Mouse (Mus musculus) neural tube, embryonic 12.5 days (tissue): Measurements from ENCODE around the gene Ppat. TPM values are rescaled to one million over a fixed set of nuclear protein-coding genes. Genes with fewer than 3 reads are reported as not detected.
A peak's percentile ranks its signal among the peaks of the same experiment; 100 is the strongest.

Experiments used
- ATAC-seq: fragments of 200-750 bp; cut with Nextera tagmentation; 2 replicates; pipeline ENCODE4 v1.8.0; 2017; ENCODE audit warnings: low read depth, mild to moderate bottlenecking, moderate TSS enrichment, moderate library complexity; ENCODE audit not compliant: low FRiP score
- H3K27ac ChIP-seq: fragments of 300-500 bp; sonication (generic); 2 replicates; pipeline ENCODE4 v1.5.1; 2016
- H3K27me3 ChIP-seq: fragments of 300-500 bp; sonication (generic); replicated peaks from 2 replicates; pipeline ENCODE4 v1.6.1; 2016; ENCODE audit warnings: mild to moderate bottlenecking
- H3K36me3 ChIP-seq: fragments of 300-500 bp; sonication (generic); 2 replicates; pipeline ENCODE4 v1.6.1; 2016; ENCODE audit warnings: mild to moderate bottlenecking
- H3K4me1 ChIP-seq: fragments of 300-500 bp; sonication (generic); 2 replicates; pipeline ENCODE4 v1.6.1; 2016
- H3K4me2 ChIP-seq: fragments of 300-500 bp; sonication (generic); replicated peaks from 2 replicates; pipeline ENCODE4 v1.6.1; 2016; ENCODE audit warnings: mild to moderate bottlenecking
- H3K4me3 ChIP-seq: fragments of 300-500 bp; sonication (generic); 2 replicates; pipeline ENCODE4 v1.5.1; 2016
- H3K9ac ChIP-seq: fragments of 300-500 bp; sonication (generic); 2 replicates; pipeline ENCODE4 v1.6.1; 2016; ENCODE audit warnings: mild to moderate bottlenecking
- H3K9me3 ChIP-seq: fragments of 300-500 bp; sonication (generic); 2 replicates; pipeline ENCODE4 v1.6.1; 2016; ENCODE audit warnings: mild to moderate bottlenecking
- WGBS: fragments of 180-500 bp; shearing (Covaris S2); methylation state at CpG from one replicate; pipeline ENCODE4 v1.1.7; 2016; 5-methylcytosine and 5-hydroxymethylcytosine counted together
- polyA plus RNA-seq: library from polyadenylated mRNA; unstranded; fragments of >200 nt; fragmentation: Nextera tagmentation; extraction: Ambion mirVana; gene quantifications from 2 replicates; pipeline ENCODE4 v1.2.1, GENCODE M21; 2016

Ppat gene
- polyA plus RNA-seq, 1 experiment from 2014 or later: 23.1 TPM

- no peak overlapping the region for H3K4me3 ChIP-seq
- WGBS: 82% methylated on average over 11 of the region's 11 CpGs
- H3K4me1 ChIP-seq: no peaks in the 10 kb centered on the region
- H3K4me2 ChIP-seq: no peak overlapping the region
- peaks cover 74% of the 10 kb centered on the region for H3K36me3 ChIP-seq
- no peak overlapping the region for H3K9ac ChIP-seq
- H3K27ac ChIP-seq: no peak overlapping the region
- ATAC-seq: no peak
- H3K27me3 ChIP-seq: no peaks in the 10 kb centered on the region
- H3K9me3 ChIP-seq: no peaks in the 10 kb centered on the region
Measured at GRCm38 (mm10) chr5:76962545-76962944, 11.2 kb upstream of the Ppat start.

GRCm38 (mm10) chr5:76959587-76959986, 8.2 kb upstream of the Ppat start:
- no peaks in the 10 kb centered on the region for H3K9me3 ChIP-seq
- H3K4me2 ChIP-seq: no peak overlapping the region
- no peak overlapping the region for H3K9ac ChIP-seq
- no peaks in the 10 kb centered on the region; the same call in 1 of the 2 replicates for H3K4me1 ChIP-seq
- no peak overlapping the region for H3K27ac ChIP-seq
- no peaks in the 10 kb centered on the region for H3K27me3 ChIP-seq
- ATAC-seq: no peak
- H3K36me3 ChIP-seq: peaks cover 71% of the 10 kb centered on the region
- WGBS: 94% methylated on average over 5 of the region's 5 CpGs
- H3K4me3 ChIP-seq: no peak overlapping the region

- no peak overlapping the region for H3K4me3 ChIP-seq
- no peak for ATAC-seq
- peaks cover 59% of the 10 kb centered on the region for H3K36me3 ChIP-seq
- no peak overlapping the region for H3K9ac ChIP-seq
- H3K27me3 ChIP-seq: no peaks in the 10 kb centered on the region
- H3K4me1 ChIP-seq: no peaks in the 10 kb centered on the region; the same call in 1 of the 2 replicates
- no peak overlapping the region for H3K27ac ChIP-seq
- no peaks in the 10 kb centered on the region for H3K9me3 ChIP-seq
- WGBS: 89% methylated on average over 1 of the region's 1 CpGs
- H3K4me2 ChIP-seq: no peak overlapping the region
Measured at GRCm38 (mm10) chr5:76957954-76958353, 6.6 kb upstream of the Ppat start.

GRCm38 (mm10) chr5:76955474-76955873, 4.1 kb upstream of the Ppat start:
- Histone ChIP-seq H3K4me2 (no peak overlapping the region), H3K27me3 (no peaks in the 10 kb centered on the region), H3K4me1 (peaks cover 8% of the 10 kb centered on the region), H3K4me3 (no peak overlapping the region), H3K36me3 (peaks cover 37% of the 10 kb centered on the region), H3K27ac (no peak overlapping the region), H3K9ac (no peak overlapping the region), H3K9me3 (no peaks in the 10 kb centered on the region)
- 87% methylated on average over 4 of the region's 4 CpGs for WGBS
- ATAC-seq: no peak

GRCm38 (mm10) chr5:76954271-76954900, 3.0 kb upstream of the Ppat start:
- Histone ChIP-seq H3K36me3 (peaks cover 28% of the 10 kb centered on the region), H3K4me2 (no peak overlapping the region), H3K27me3 (no peaks in the 10 kb centered on the region), H3K4me3 (no peak overlapping the region), H3K27ac (no peak overlapping the region), H3K9me3 (no peaks in the 10 kb centered on the region), H3K4me1 (peaks cover 15% of the 10 kb centered on the region), H3K9ac (no peak overlapping the region)
- no peak for ATAC-seq
- 84% methylated on average over 6 of the region's 6 CpGs for WGBS

GRCm38 (mm10) chr5:76953794-76954193, 2.4 kb upstream of the Ppat start:
- H3K36me3 ChIP-seq: peaks cover 25% of the 10 kb centered on the region
- H3K4me3 ChIP-seq: no peak overlapping the region
- 78% methylated on average over 3 of the region's 3 CpGs for WGBS

GRCm38 (mm10) chr5:76952112-76953040, 998 bp upstream of the Ppat start:
- Histone ChIP-seq H3K4me3 (peak overlapping the region; percentile 70), H3K27ac (0 out of 2 replicates have a peak overlapping the region, but pooled peaks have one; percentile 53), H3K4me1 (peaks cover 16% of the 10 kb centered on the region), H3K4me2 (peak overlapping the region; percentile 83), H3K36me3 (peaks cover 11% of the 10 kb centered on the region), H3K9ac (peak overlapping the region; percentile 71), H3K27me3 (no peaks in the 10 kb centered on the region), H3K9me3 (no peaks in the 10 kb centered on the region)
- 21% methylated on average over 7 of the region's 7 CpGs for WGBS
- no peak for ATAC-seq

More at GRCm38 (mm10) chr5:76953794-76954193, 2.4 kb upstream of the Ppat start:
- H3K4me1 ChIP-seq: peaks cover 16% of the 10 kb centered on the region
- H3K9me3 ChIP-seq: no peaks in the 10 kb centered on the region
- ATAC-seq: no peak
- no peak overlapping the region for H3K27ac ChIP-seq
- H3K9ac ChIP-seq: no peak overlapping the region
- no peaks in the 10 kb centered on the region for H3K27me3 ChIP-seq
- H3K4me2 ChIP-seq: no peak overlapping the region

- Histone ChIP-seq H3K36me3 (no peaks in the 10 kb centered on the region; the same call in 1 of the 2 replicates), H3K9ac (peak overlapping the region; percentile 63), H3K4me1 (peaks cover 16% of the 10 kb centered on the region), H3K9me3 (no peaks in the 10 kb centered on the region), H3K27ac (0 out of 2 replicates have a peak overlapping the region, but pooled peaks have one; percentile 53), H3K27me3 (no peaks in the 10 kb centered on the region), H3K4me3 (peak overlapping the region; percentile 70), H3K4me2 (peak overlapping the region; percentile 83)
- WGBS: under 1% methylated on average over 24 of the region's 24 CpGs
- ATAC-seq: no peak; the same call in 1 of the 2 replicates
Measured at GRCm38 (mm10) chr5:76950343-76951105, 854 bp downstream of the Ppat start.

- Histone ChIP-seq H3K27me3 (no peaks in the 10 kb centered on the region), H3K9ac (no peak overlapping the region), H3K4me3 (no peak overlapping the region), H3K4me1 (peaks cover 14% of the 10 kb centered on the region), H3K27ac (no peak overlapping the region), H3K36me3 (0 out of 2 replicates have a peak, but pooled peaks cover 4% of the 10 kb centered on the region), H3K4me2 (no peak overlapping the region), H3K9me3 (no peaks in the 10 kb centered on the region)
- no peak for ATAC-seq
- 93% methylated on average over 4 of the region's 4 CpGs for WGBS
Measured at GRCm38 (mm10) chr5:76947758-76948157, 3.6 kb downstream of the Ppat start.

GRCm38 (mm10) chr5:76947142-76947541, 4.2 kb downstream of the Ppat start:
- no peak overlapping the region for H3K27ac ChIP-seq
- H3K4me1 ChIP-seq: peaks cover 8% of the 10 kb centered on the region; the same call in 1 of the 2 replicates
- no peak overlapping the region for H3K4me3 ChIP-seq
- no peak overlapping the region for H3K4me2 ChIP-seq
- ATAC-seq: no peak
- no peaks in the 10 kb centered on the region for H3K27me3 ChIP-seq
- no peak overlapping the region for H3K9ac ChIP-seq
- 0 out of 2 replicates have a peak, but pooled peaks cover 5% of the 10 kb centered on the region for H3K36me3 ChIP-seq
- 93% methylated on average over 4 of the region's 4 CpGs for WGBS
- H3K9me3 ChIP-seq: no peaks in the 10 kb centered on the region

GRCm38 (mm10) chr5:76945678-76946033, 5.7 kb downstream of the Ppat start:
- no peak overlapping the region for H3K27ac ChIP-seq
- H3K36me3 ChIP-seq: peaks cover 6% of the 10 kb centered on the region; the same call in 1 of the 2 replicates
- no peak overlapping the region for H3K4me3 ChIP-seq
- H3K27me3 ChIP-seq: no peaks in the 10 kb centered on the region
- WGBS: 83% methylated on average over 2 of the region's 2 CpGs
- H3K9me3 ChIP-seq: no peaks in the 10 kb centered on the region
- peaks cover 8% of the 10 kb centered on the region; the same call in 1 of the 2 replicates for H3K4me1 ChIP-seq
- ATAC-seq: no peak
- no peak overlapping the region for H3K9ac ChIP-seq
- H3K4me2 ChIP-seq: no peak overlapping the region
